Mouse (Mus musculus) lung, embryonic 14.5 days (tissue): Measurements from ENCODE around the gene Washc2. TPM values are rescaled to one million over a fixed set of nuclear protein-coding genes. Genes with fewer than 3 reads are reported as not detected.

Experiments used
- ATAC-seq: fragments of 200-750 bp; cut with Nextera tagmentation; 2 replicates; pipeline ENCODE4 v1.8.0; 2017; ENCODE audit warnings: mild to moderate bottlenecking, moderate TSS enrichment, moderate library complexity; ENCODE audit not compliant: insufficient read depth
- DNase-seq: peaks from one replicate; pipeline ENCODE4 v3.0.0-alpha.2; 2015
- H3K27ac ChIP-seq: fragments of 300-500 bp; sonication (generic); 2 replicates; pipeline ENCODE4 v1.5.1; 2014; ENCODE audit warnings: low read depth, mild to moderate bottlenecking, moderate library complexity
- H3K27me3 ChIP-seq: fragments of 300-500 bp; sonication (generic); 2 replicates; pipeline ENCODE4 v1.6.1; 2014; ENCODE audit warnings: low read length, control low read depth; ENCODE audit not compliant: insufficient read depth
- H3K36me3 ChIP-seq: fragments of 300-500 bp; sonication (generic); 2 replicates; pipeline ENCODE4 v1.6.1; 2014; ENCODE audit warnings: control low read depth; ENCODE audit not compliant: insufficient read depth
- H3K4me1 ChIP-seq: fragments of 300-500 bp; sonication (generic); 2 replicates; pipeline ENCODE4 v1.6.1; 2014; ENCODE audit warnings: antibody characterized with exemption, control low read depth; ENCODE audit not compliant: insufficient read depth
- H3K4me2 ChIP-seq: fragments of 300-500 bp; sonication (generic); 2 replicates; pipeline ENCODE4 v1.6.1; 2014; ENCODE audit warnings: mild to moderate bottlenecking
- H3K4me3 ChIP-seq: fragments of 300-500 bp; sonication (generic); 2 replicates; pipeline ENCODE4 v1.5.1; 2014; ENCODE audit warnings: low read depth, low read length
- H3K9ac ChIP-seq: fragments of 300-500 bp; sonication (generic); 2 replicates; pipeline ENCODE4 v1.6.1; 2014
- H3K9me3 ChIP-seq: fragments of 300-500 bp; sonication (generic); 2 replicates; pipeline ENCODE4 v1.6.1; 2016; ENCODE audit warnings: low read depth, low read length, control low read depth
- CTCF ChIP-seq: IDR thresholded peaks from 2 replicates; pipeline ENCODE4 v1.5.1; 2016; ENCODE audit warnings: antibody characterized with exemption, low read depth
- WGBS: fragments of 180-500 bp; shearing (Covaris S2); extraction: QIAGEN DNeasy Blood & Tissue Kit; methylation state at CpG from one replicate; pipeline ENCODE4 v1.1.7; 2014; 5-methylcytosine and 5-hydroxymethylcytosine counted together
- polyA plus RNA-seq: library from polyadenylated mRNA; unstranded; fragments of >200 nt; fragmentation: Nextera tagmentation; extraction: Ambion mirVana; gene quantifications from 2 replicates; pipeline ENCODE4 v1.2.1, GENCODE M21; 2014

Gene Washc2
- polyA plus RNA-seq, 1 experiment from 2014 or later = 42.4 TPM

GRCm38 (mm10) chr6:116278679-116279317 lies 71.0 kb downstream of the Washc2 start:
- 63% methylated on average over 5 of the region's 5 CpGs for WGBS
- no peaks in the 10 kb centered on the region for H3K4me1 ChIP-seq
- DNase-seq = no peak
- H3K4me3 ChIP-seq = no peak overlapping the region
- no peak overlapping the region for H3K9ac ChIP-seq
- H3K27me3 ChIP-seq = no peaks in the 10 kb centered on the region
- no peak overlapping the region for H3K4me2 ChIP-seq
- no peak for TF ChIP-seq CTCF
- H3K27ac ChIP-seq = no peak overlapping the region
- H3K9me3 ChIP-seq = no peaks in the 10 kb centered on the region
- 0 out of 2 replicates have a peak, but pooled peaks cover 4% of the 10 kb centered on the region for H3K36me3 ChIP-seq
- ATAC-seq = no peak

- no peak overlapping the region for H3K4me2 ChIP-seq
- no peaks in the 10 kb centered on the region for H3K9me3 ChIP-seq
- H3K9ac ChIP-seq = no peak overlapping the region
- H3K27ac ChIP-seq = no peak overlapping the region
- TF ChIP-seq CTCF = no peak
- ATAC-seq (no peak), DNase-seq (no peak)
- no peaks in the 10 kb centered on the region for H3K36me3 ChIP-seq
- H3K4me3 ChIP-seq = no peak overlapping the region
- H3K27me3 ChIP-seq = no peaks in the 10 kb centered on the region
- 84% methylated on average over 13 of the region's 13 CpGs for WGBS
- no peaks in the 10 kb centered on the region for H3K4me1 ChIP-seq
Measured at GRCm38 (mm10) chr6:116281014-116281413, 73.2 kb downstream of the Washc2 start.

- Histone ChIP-seq H3K27ac (no peak overlapping the region), H3K27me3 (no peaks in the 10 kb centered on the region), H3K4me2 (no peak overlapping the region), H3K4me3 (no peak overlapping the region), H3K4me1 (no peaks in the 10 kb centered on the region), H3K36me3 (no peaks in the 10 kb centered on the region), H3K9me3 (no peaks in the 10 kb centered on the region), H3K9ac (no peak overlapping the region)
- TF ChIP-seq CTCF = 0 out of 2 replicates have a peak, but pooled peaks have one; percentile 13
- ATAC-seq (no peak), DNase-seq (peak; percentile 44)
- 54% methylated on average over 4 of the region's 4 CpGs for WGBS
Measured at GRCm38 (mm10) chr6:116282546-116282945, 74.7 kb downstream of the Washc2 start.

GRCm38 (mm10) chr6:116283280-116283679 lies 75.4 kb downstream of the Washc2 start:
- no peak for TF ChIP-seq CTCF
- Histone ChIP-seq H3K4me2 (no peak overlapping the region), H3K36me3 (no peaks in the 10 kb centered on the region), H3K27ac (no peak overlapping the region), H3K4me3 (no peak overlapping the region), H3K4me1 (no peaks in the 10 kb centered on the region), H3K27me3 (no peaks in the 10 kb centered on the region), H3K9me3 (no peaks in the 10 kb centered on the region), H3K9ac (no peak overlapping the region)
- no peak for DNase-seq
- no peak for ATAC-seq
- WGBS = 79% methylated on average over 3 of the region's 3 CpGs

- Histone ChIP-seq H3K4me1 (no peaks in the 10 kb centered on the region), H3K9ac (no peak overlapping the region), H3K36me3 (no peaks in the 10 kb centered on the region), H3K9me3 (no peaks in the 10 kb centered on the region), H3K27me3 (no peaks in the 10 kb centered on the region), H3K4me2 (no peak overlapping the region), H3K27ac (no peak overlapping the region), H3K4me3 (no peak overlapping the region)
- no peak for DNase-seq
- no peak for ATAC-seq
- WGBS = 84% methylated on average over 4 of the region's 4 CpGs
- no peak for TF ChIP-seq CTCF
Measured at GRCm38 (mm10) chr6:116286321-116286720, 78.5 kb downstream of the Washc2 start.

- ATAC-seq (peak; percentile 71), DNase-seq (peak; percentile 15)
- no peak overlapping the region for H3K9ac ChIP-seq
- H3K27ac ChIP-seq = no peak overlapping the region
- 69% methylated on average over 5 of the region's 5 CpGs for WGBS
- H3K9me3 ChIP-seq = no peaks in the 10 kb centered on the region
- no peaks in the 10 kb centered on the region for H3K36me3 ChIP-seq
- H3K27me3 ChIP-seq = no peaks in the 10 kb centered on the region
- H3K4me3 ChIP-seq = no peak overlapping the region
- TF ChIP-seq CTCF = no peak
- no peaks in the 10 kb centered on the region for H3K4me1 ChIP-seq
- H3K4me2 ChIP-seq = no peak overlapping the region
Measured at GRCm38 (mm10) chr6:116286870-116287575, 79.2 kb downstream of the Washc2 start.

- H3K9me3 ChIP-seq = no peaks in the 10 kb centered on the region
- H3K9ac ChIP-seq = no peak overlapping the region
- no peaks in the 10 kb centered on the region for H3K4me1 ChIP-seq
- no peaks in the 10 kb centered on the region for H3K27me3 ChIP-seq
- DNase-seq (no peak), ATAC-seq (no peak)
- no peaks in the 10 kb centered on the region for H3K36me3 ChIP-seq
- 87% methylated on average over 2 of the region's 2 CpGs for WGBS
- H3K27ac ChIP-seq = no peak overlapping the region
- no peak overlapping the region for H3K4me2 ChIP-seq
- no peak overlapping the region for H3K4me3 ChIP-seq
- TF ChIP-seq CTCF = no peak
Measured at GRCm38 (mm10) chr6:116311411-116311810, 103.6 kb downstream of the Washc2 start.

Other genes with a start within 250 kb of the Washc2 start
- gene Plxnd1, start 213.0 kb upstream of the Washc2 start, polyA plus RNA-seq = 81.9 and 84.2 TPM in 2 replicates
- gene Tmcc1, start 14.6 kb upstream of the Washc2 start, polyA plus RNA-seq = 14.3 and 15.1 TPM in 2 replicates
- 6.9 and 7.4 TPM in 2 replicates for gene Zfand4, start 56.2 kb downstream of the Washc2 start, polyA plus RNA-seq
- 29.0 and 30.8 TPM in 2 replicates for gene March8, start 130.0 kb downstream of the Washc2 start, polyA plus RNA-seq